Mouse (Mus musculus) lung, adult 2 months (tissue): ENCODE results near the gene Zbtb7b.

ENCODE experiments used
- CTCF ChIP-seq: fragments of 200-500 bp; IDR thresholded peaks from 2 replicates; pipeline ENCODE4 v1.5.1; 2011; ENCODE audit warnings: mild to moderate bottlenecking, low read length, control low read depth; ENCODE audit not compliant: insufficient read depth
- POLR2A ChIP-seq: fragments of 200-500 bp; IDR thresholded peaks from 2 replicates; pipeline ENCODE4 v1.6.1; 2011; ENCODE audit warnings: low read depth, mild to moderate bottlenecking, control low read depth, low read length, borderline replicate concordance; ENCODE audit errors: extremely low read depth

DNA sequence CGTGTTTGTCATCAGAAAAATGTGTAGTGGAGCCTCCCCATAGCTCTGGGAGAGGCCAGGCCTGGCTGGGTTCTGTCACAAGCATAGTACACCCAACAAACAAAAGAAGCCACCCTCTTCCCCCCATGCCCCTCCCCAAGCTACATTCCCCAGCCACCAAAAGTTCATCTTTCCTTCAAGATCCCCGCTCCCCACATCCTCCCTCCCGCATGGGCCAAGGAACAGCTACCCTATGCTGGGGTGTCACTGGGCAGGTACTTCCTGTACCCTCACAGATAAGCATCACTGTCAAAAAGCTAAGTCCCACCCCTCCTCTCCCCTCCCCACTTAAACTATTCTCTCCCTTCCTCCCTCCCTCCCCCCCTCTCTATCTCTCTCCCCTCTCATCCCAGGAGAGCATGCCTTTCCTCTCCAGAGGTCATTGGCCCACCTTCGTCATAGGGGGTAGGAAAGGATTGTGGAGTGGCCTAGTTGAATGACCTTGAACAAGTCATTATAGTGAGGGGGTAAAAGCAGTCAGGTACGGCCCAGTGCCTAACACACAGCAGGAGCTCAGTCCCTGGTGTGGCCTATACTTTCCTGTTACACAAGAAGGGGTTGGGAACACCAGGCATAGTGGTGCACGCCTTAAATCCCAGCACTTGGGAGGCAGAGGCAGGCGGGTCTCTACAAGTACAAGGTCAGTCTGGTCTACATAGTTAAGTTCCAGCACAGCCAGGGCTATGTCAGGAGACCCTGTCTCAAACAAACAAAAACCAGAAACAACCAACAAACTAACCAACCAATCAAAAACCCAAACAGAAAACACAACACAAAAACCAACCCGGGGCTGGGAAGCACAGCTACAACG, 12.3 kb downstream of the Zbtb7b start:
- TF ChIP-seq POLR2A: no peak
- no peak for TF ChIP-seq CTCF
